In genomic region chr5:132168224-132168623, GRCm38 (mm10) we compare ENCODE assay signal across 24 mouse cellular contexts.
"Had no signal": no experiment of that assay in that cellular context is flagged by ENCODE, and none has a peak within 500 bp of the region (broad histone marks: within the 10 kb centered on the region; RNA-seq: fewer than 3 reads in every experiment).

No protein-coding gene starts in this region.

- H3K4me2 ChIP-seq: heart, embryonic 12.5 days; hindbrain, embryonic 13.5 days; hindbrain, embryonic 15.5 days; kidney, embryonic 15.5 days; limb, embryonic 13.5 days; limb, embryonic 15.5 days had no signal

- H3K4me1 ChIP-seq: heart, embryonic 10.5 days; limb, embryonic 15.5 days had no signal

- H3K36me3 ChIP-seq: heart, embryonic 10.5 days; heart, embryonic 12.5 days; hindbrain, embryonic 13.5 days; hindbrain, embryonic 15.5 days; kidney, embryonic 15.5 days; limb, embryonic 13.5 days; limb, embryonic 15.5 days had no signal

- H3K4me3 ChIP-seq: gastrocnemius, adult 2 months; heart, embryonic 10.5 days; heart, embryonic 12.5 days; hindbrain, embryonic 13.5 days; hindbrain, embryonic 15.5 days; kidney, embryonic 15.5 days; limb, embryonic 13.5 days; limb, embryonic 15.5 days had no signal

- H3K27ac ChIP-seq: gastrocnemius, adult 2 months; heart, embryonic 10.5 days; hindbrain, embryonic 13.5 days; hindbrain, embryonic 15.5 days; hindbrain, postnatal 0 days; kidney, embryonic 15.5 days; kidney, postnatal 0 days; limb, embryonic 13.5 days; limb, embryonic 15.5 days had no signal

- H3K9me3 ChIP-seq: heart, embryonic 10.5 days; heart, embryonic 12.5 days; hindbrain, embryonic 13.5 days; hindbrain, embryonic 15.5 days; kidney, embryonic 15.5 days; limb, embryonic 13.5 days; limb, embryonic 15.5 days had no signal

- H3K9ac ChIP-seq: heart, embryonic 12.5 days; hindbrain, embryonic 13.5 days; hindbrain, embryonic 15.5 days; kidney, embryonic 15.5 days; limb, embryonic 13.5 days; limb, embryonic 15.5 days had no signal

- DNase-seq: gastrocnemius, adult 2 months; gastrocnemius, postnatal 10 days; gastrocnemius, postnatal 25 days; heart, adult 18-20 months; heart, postnatal 10 days; heart, postnatal 36 days; kidney, adult 11 months; kidney, adult 2 months; kidney, adult 9 months; kidney, postnatal 14 days; kidney, postnatal 36 days; layer of hippocampus, adult 9-11 months; layer of hippocampus, postnatal 36 days; left cerebral cortex, postnatal 4 days had no signal

- ATAC-seq: hindbrain, postnatal 0 days; intestine, embryonic 16.5 days had no signal

- H3K27me3 ChIP-seq: heart, embryonic 12.5 days; hindbrain, embryonic 13.5 days; hindbrain, embryonic 15.5 days; kidney, embryonic 15.5 days; limb, embryonic 13.5 days; limb, embryonic 15.5 days had no signal
